Mouse (Mus musculus) CD4-positive, CD25-positive, alpha-beta regulatory T cell (primary cell): Measurements from ENCODE around the gene Slc37a1. TPM values are rescaled to one million over a fixed set of nuclear protein-coding genes. Genes with fewer than 3 reads are reported as not detected.

ENCODE experiments used
- polyA plus RNA-seq: library from polyadenylated mRNA; unstranded; fragments of 100-300 nt; shearing (Covaris generic); gene quantifications from one replicate; pipeline ENCODE4 v1.2.1, GENCODE M21; 2017

The Slc37a1 gene
- polyA plus RNA-seq, result 48.8 TPM

GRCm38 (mm10) chr17:31286492-31286891, at the start of gene Slc37a1:
TSS of gene Slc37a1 (plus strand) at chr17:31286792.

DNA sequence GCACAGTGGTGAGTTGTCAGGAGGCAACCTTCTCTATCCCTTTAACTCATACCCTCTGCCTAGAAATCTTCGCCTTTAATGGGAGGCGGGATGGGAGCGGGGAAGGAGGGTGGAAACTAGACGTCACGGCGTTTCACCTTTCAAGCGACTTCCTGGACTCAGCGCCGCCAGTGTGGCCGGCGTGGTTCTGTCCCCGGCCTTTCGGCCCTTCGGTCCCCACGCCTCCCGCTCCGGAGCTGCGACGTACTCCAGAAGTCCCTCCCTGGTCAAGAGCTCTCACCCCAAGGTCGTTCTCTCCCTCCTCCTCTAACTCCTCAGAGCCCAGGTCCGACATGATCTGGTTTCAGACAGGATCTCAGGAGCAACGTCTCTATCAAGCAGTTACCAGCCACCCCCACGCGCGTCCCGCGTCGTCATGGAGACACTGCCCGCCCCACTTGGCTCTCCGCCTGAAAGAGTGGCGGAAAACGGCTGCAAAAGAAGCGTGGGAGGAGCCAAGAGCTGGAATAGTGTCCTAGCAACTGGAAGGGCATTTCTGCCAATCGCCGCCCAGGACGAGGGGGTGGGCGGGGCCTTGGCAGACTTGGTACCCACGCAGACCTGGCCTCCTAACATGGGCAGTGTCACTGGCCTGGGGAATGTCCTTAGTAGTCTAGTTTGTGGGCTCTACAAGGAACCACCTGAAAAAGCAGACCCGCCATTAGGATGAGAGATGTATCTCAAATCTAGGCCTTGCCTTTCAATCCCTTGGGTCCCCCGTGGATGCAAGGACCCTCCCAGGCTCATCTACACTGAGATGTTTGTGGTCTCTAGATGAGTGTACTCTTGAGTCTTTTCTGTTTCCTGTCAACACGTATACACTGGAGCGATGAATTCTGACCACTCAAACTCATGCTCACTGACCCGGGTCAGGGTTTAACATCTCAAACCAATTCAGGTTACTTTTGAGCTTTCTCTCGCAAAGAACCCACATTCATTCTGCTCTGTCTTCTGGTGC, 9.4 kb upstream of the Slc37a1 start, which contains the start of gene Rsph1:
Rsph1 (minus strand) TSS at position 462 of the 997 bp plus-strand sequence.

DNA sequence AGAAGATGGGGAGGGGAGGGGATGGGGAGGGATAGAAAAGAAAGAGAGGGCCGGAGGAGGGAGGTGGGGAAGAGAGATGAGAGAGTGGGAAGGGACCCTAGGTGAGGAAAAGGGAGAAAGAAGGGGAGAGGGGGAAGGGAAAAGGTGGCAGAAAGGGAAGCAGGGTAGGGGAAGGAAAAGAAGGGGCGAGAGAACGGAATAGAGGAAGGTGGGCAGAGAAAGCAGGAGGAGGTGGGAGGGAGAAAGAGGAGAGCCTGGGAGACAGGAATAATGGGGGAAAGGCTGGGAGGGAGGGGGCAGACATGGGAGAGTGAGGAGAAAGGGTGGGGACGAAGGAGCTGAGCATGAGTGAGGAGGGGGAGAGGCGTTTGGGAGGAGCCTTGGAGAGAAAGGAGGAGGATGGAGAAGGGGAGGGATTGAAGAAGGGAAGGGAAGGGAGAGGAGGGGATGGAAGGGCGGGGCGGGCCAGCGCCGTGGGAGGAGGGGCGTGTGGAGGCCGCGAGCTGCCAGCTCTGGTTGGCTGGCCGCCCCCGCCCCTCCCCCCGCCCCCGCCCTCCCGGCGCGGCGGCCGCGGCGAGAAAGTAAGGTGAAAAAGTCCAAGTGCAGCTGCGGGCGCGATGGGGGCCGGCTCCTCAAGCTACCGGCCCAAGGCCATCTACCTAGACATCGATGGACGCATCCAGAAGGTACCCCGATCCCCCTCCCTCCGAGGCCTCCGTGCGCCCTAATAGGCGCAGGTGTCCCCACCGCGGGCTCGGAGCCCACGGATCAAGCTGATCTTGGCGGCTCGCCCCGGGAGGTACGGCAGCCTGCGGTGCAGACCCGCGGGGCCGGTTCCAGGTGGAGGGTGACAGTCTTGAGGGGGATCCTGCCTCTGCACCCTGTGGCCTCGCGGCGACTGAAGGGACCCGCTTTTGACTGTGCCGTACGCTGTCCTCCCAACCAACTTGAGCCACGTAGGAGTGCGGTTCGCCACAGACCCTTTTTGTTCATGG, 99.4 kb downstream of the Slc37a1 start, which contains the start of gene Pde9a:
Pde9a (plus strand) TSS at position 540 of the 995 bp plus-strand sequence.

Other genes with a start within 250 kb of the Slc37a1 start
- gene Abcg1, start 229.1 kb upstream of the Slc37a1 start, polyA plus RNA-seq, result 39.7 TPM
- not detected for gene Tff3, start 157.1 kb upstream of the Slc37a1 start, polyA plus RNA-seq
- gene Tff2, start 142.5 kb upstream of the Slc37a1 start, polyA plus RNA-seq, result not detected
- gene Tff1, start 121.5 kb upstream of the Slc37a1 start, polyA plus RNA-seq, result not detected
- gene Tmprss3, start 87.8 kb upstream of the Slc37a1 start, polyA plus RNA-seq, result 1.2 TPM
- 239 TPM for gene Ubash3a, start 78.9 kb upstream of the Slc37a1 start, polyA plus RNA-seq
- 1.3 TPM for gene Rsph1, start 9.4 kb upstream of the Slc37a1 start, polyA plus RNA-seq
- gene Pde9a, start 99.4 kb downstream of the Slc37a1 start, polyA plus RNA-seq, result not detected
- gene Wdr4, start 233.2 kb downstream of the Slc37a1 start, polyA plus RNA-seq, result 27.3 TPM
- gene Ndufv3, start 233.3 kb downstream of the Slc37a1 start, polyA plus RNA-seq, result 218 TPM